Mouse (Mus musculus): ENCODE data around the gene Insm1. TPM values are rescaled to one million over a fixed set of nuclear protein-coding genes. Genes with fewer than 3 reads are reported as not detected.

Insm1 gene
- polyA plus RNA-seq, 1 experiment from 2014 or later = 1.3 TPM

GRCm38 (mm10) chr2:146262215-146262614 lies 40.5 kb downstream of the Insm1 start:
- ATAC-seq (ENCODE audit: insufficient number of reproducible peaks, insufficient read depth, low FRiP score, low read depth) = no peak
- WGBS = 49% methylated on average over 10 of the region's 10 CpGs
- H3K9me3 ChIP-seq (ENCODE audit: control insufficient read depth, low read depth, low read length) = no peaks in the 10 kb centered on the region

DNA sequence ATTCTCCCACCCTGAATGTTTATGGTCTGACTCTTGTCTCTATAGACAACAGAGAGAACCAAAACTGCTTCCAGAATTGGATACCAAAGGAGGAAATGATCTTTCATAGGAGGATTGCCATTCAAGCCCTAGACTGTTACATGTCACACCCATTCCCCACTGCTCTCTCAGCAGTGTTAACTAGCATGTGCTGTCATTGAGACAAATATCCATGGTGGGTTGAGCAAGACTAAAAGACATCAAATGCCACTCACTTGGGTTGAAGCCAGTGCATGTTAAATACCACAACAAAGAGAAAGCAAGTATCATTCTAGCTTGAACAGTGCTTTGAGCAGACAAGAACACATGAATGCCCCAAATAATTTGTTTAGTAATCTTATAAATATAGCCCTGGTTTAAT lies 41.2 kb downstream of the Insm1 start:
- no peaks in the 10 kb centered on the region for H3K4me1 ChIP-seq (ENCODE audit: control insufficient read depth, insufficient read depth, low read length)
- ATAC-seq (ENCODE audit: insufficient number of reproducible peaks, insufficient read depth, low FRiP score, low read depth) = no peak
- H3K27ac ChIP-seq (ENCODE audit: low read length) = no peak overlapping the region
- H3K9me3 ChIP-seq (ENCODE audit: control insufficient read depth, low read depth, low read length) = no peaks in the 10 kb centered on the region
- H3K27me3 ChIP-seq (ENCODE audit: control insufficient read depth, insufficient read depth, low read length) = no peaks in the 10 kb centered on the region
- H3K9ac ChIP-seq (replicated peaks; ENCODE audit: low read depth, low read length) = no peak overlapping the region
- no peak overlapping the region for H3K4me2 ChIP-seq (replicated peaks; ENCODE audit: low read depth, low read length)
- no peak overlapping the region for H3K4me3 ChIP-seq (ENCODE audit: low read depth, low read length)
- no peaks in the 10 kb centered on the region for H3K36me3 ChIP-seq (ENCODE audit: control insufficient read depth, insufficient read depth, low read length)

More at GRCm38 (mm10) chr2:146262215-146262614, 40.5 kb downstream of the Insm1 start:
- Histone ChIP-seq H3K27ac (ENCODE audit: low read length) (no peak overlapping the region), H3K4me2 (replicated peaks; ENCODE audit: low read depth, low read length) (no peak overlapping the region), H3K27me3 (ENCODE audit: control insufficient read depth, insufficient read depth, low read length) (no peaks in the 10 kb centered on the region), H3K4me1 (ENCODE audit: control insufficient read depth, insufficient read depth, low read length) (no peaks in the 10 kb centered on the region), H3K36me3 (ENCODE audit: control insufficient read depth, insufficient read depth, low read length) (no peaks in the 10 kb centered on the region), H3K9ac (replicated peaks; ENCODE audit: low read depth, low read length) (no peak overlapping the region), H3K4me3 (ENCODE audit: low read depth, low read length) (no peak overlapping the region)

DNA sequence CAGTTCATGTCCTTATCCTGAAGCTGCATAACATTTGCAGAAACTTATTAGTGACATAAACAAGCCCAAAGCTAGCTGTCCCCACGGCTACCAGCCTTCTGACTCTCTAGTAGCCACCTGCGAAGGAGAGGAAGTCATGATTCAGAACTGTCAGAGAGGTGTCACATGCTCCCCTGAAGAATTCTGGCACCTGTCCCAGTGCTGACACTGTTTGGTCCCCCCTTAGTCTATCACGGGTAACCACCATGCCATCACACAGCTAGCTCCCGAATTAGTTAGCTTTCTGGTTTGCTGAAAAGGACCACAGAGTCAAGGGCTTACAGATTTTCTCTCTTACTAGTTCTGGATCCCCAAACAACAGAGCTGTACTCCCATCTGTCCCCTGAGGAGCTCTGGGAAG lies 43.3 kb downstream of the Insm1 start:
- Histone ChIP-seq H3K4me2 (replicated peaks; ENCODE audit: low read depth, low read length) (no peak overlapping the region), H3K9ac (replicated peaks; ENCODE audit: low read depth, low read length) (no peak overlapping the region), H3K27me3 (ENCODE audit: control insufficient read depth, insufficient read depth, low read length) (no peaks in the 10 kb centered on the region), H3K9me3 (ENCODE audit: control insufficient read depth, low read depth, low read length) (no peaks in the 10 kb centered on the region), H3K4me3 (ENCODE audit: low read depth, low read length) (no peak overlapping the region), H3K27ac (ENCODE audit: low read length) (no peak overlapping the region), H3K36me3 (ENCODE audit: control insufficient read depth, insufficient read depth, low read length) (no peaks in the 10 kb centered on the region), H3K4me1 (ENCODE audit: control insufficient read depth, insufficient read depth, low read length) (no peaks in the 10 kb centered on the region)
- ATAC-seq (ENCODE audit: insufficient number of reproducible peaks, insufficient read depth, low FRiP score, low read depth) = no peak
- 51% methylated on average over 4 of the region's 4 CpGs for WGBS

GRCm38 (mm10) chr2:146266539-146266938 lies 44.8 kb downstream of the Insm1 start:
- Histone ChIP-seq H3K9ac (replicated peaks; ENCODE audit: low read depth, low read length) (no peak overlapping the region), H3K36me3 (ENCODE audit: control insufficient read depth, insufficient read depth, low read length) (no peaks in the 10 kb centered on the region), H3K9me3 (ENCODE audit: control insufficient read depth, low read depth, low read length) (no peaks in the 10 kb centered on the region), H3K4me3 (ENCODE audit: low read depth, low read length) (no peak overlapping the region), H3K27me3 (ENCODE audit: control insufficient read depth, insufficient read depth, low read length) (no peaks in the 10 kb centered on the region), H3K27ac (ENCODE audit: low read length) (no peak overlapping the region), H3K4me2 (replicated peaks; ENCODE audit: low read depth, low read length) (no peak overlapping the region), H3K4me1 (ENCODE audit: control insufficient read depth, insufficient read depth, low read length) (no peaks in the 10 kb centered on the region)
- ATAC-seq (ENCODE audit: insufficient number of reproducible peaks, insufficient read depth, low FRiP score, low read depth) = no peak
- 42% methylated on average over 3 of the region's 3 CpGs for WGBS
